Mouse (Mus musculus) olfactory bulb, adult 2 months (tissue): ENCODE measurements at regions not wholly inside any gene's neighbourhood (a gene's known extent, or its start where the extent isn't known, plus 50 kb on each side); places are given as distances from the start of the nearest gene placed in this dataset.
"Not testable (repeated sequence)": the region's sequence is repeated elsewhere in the genome, so short reads cannot be mapped to it uniquely, and the experiment has no call there.

ENCODE experiments used
- H3K27ac ChIP-seq: fragments of 200-500 bp; 2 replicates; pipeline ENCODE4 v1.5.1; 2012; ENCODE audit warnings: low read depth, low read length; ENCODE audit not compliant: insufficient read depth
- H3K4me1 ChIP-seq: fragments of 200-500 bp; 2 replicates; pipeline ENCODE4 v1.6.1; 2012; ENCODE audit warnings: low read length; ENCODE audit not compliant: control insufficient read depth, insufficient read depth
- H3K4me3 ChIP-seq: fragments of 200-500 bp; 2 replicates; pipeline ENCODE4 v1.5.1; 2012; ENCODE audit warnings: mild to moderate bottlenecking, low read depth, low read length, moderate library complexity; ENCODE audit not compliant: insufficient read depth
- CTCF ChIP-seq: fragments of 200-500 bp; IDR thresholded peaks from 2 replicates; pipeline ENCODE4 v1.5.1; 2012; ENCODE audit warnings: low read depth, mild to moderate bottlenecking, low read length, moderate library complexity; ENCODE audit not compliant: insufficient read depth
- POLR2A ChIP-seq: fragments of 200-500 bp; IDR thresholded peaks from 2 replicates; pipeline ENCODE4 v1.6.1; 2012; ENCODE audit warnings: mild to moderate bottlenecking, low read depth, low read length, moderate library complexity; ENCODE audit not compliant: insufficient read depth
- WGBS: fragments of 180-500 bp; shearing (Covaris S2); methylation state at CpG from one replicate; pipeline ENCODE4 v1.1.7; 2018; 5-methylcytosine and 5-hydroxymethylcytosine counted together

- Histone ChIP-seq H3K4me3 (no peak overlapping the region), H3K27ac (no peak overlapping the region), H3K4me1 (no peaks in the 10 kb centered on the region)
- TF ChIP-seq POLR2A (no peak), CTCF (no peak)
- 76% methylated on average over 3 of the region's 3 CpGs for WGBS
Measured at GRCm38 (mm10) chr6:117709212-117709611, 131.8 kb upstream of the Zfp637 start.

GRCm38 (mm10) chr6:117715056-117715777 is 125.8 kb upstream of the Zfp637 start:
- TF ChIP-seq CTCF, result no peak
- WGBS, result 78% methylated on average over 6 of the region's 6 CpGs
- no peak overlapping the region for H3K4me3 ChIP-seq
- peaks cover 3% of the 10 kb centered on the region; the same call in 1 of the 2 replicates for H3K4me1 ChIP-seq
- no peak overlapping the region for H3K27ac ChIP-seq

GRCm38 (mm10) chr6:117716422-117716821 is 124.6 kb upstream of the Zfp637 start:
- 89% methylated on average over 12 of the region's 40 CpGs for WGBS
- H3K4me3 ChIP-seq, H3K4me1 ChIP-seq, H3K27ac ChIP-seq: not testable (repeated sequence)

- H3K27ac ChIP-seq, H3K4me1 ChIP-seq: not testable (repeated sequence)
Measured at GRCm38 (mm10) chr6:117752338-117752737, 88.6 kb upstream of the Zfp637 start.

GRCm38 (mm10) chr6:117755682-117756081 is 85.3 kb upstream of the Zfp637 start:
- WGBS, result 46% methylated on average over 2 of the region's 2 CpGs
- not testable (repeated sequence) for H3K4me1 ChIP-seq

More at GRCm38 (mm10) chr6:117752338-117752737, 88.6 kb upstream of the Zfp637 start:
- H3K4me3 ChIP-seq, result not testable (repeated sequence)

GRCm38 (mm10) chr6:117756176-117756575 is 84.8 kb upstream of the Zfp637 start:
- H3K4me1 ChIP-seq, result peaks cover 3% of the 10 kb centered on the region; the same call in 1 of the 2 replicates
- no peak overlapping the region for H3K27ac ChIP-seq
- TF ChIP-seq CTCF, result no peak
- TF ChIP-seq POLR2A, result no peak
- 40% methylated on average over 9 of the region's 9 CpGs for WGBS
- no peak overlapping the region for H3K4me3 ChIP-seq

More at GRCm38 (mm10) chr6:117755682-117756081, 85.3 kb upstream of the Zfp637 start:
- H3K27ac ChIP-seq, H3K4me3 ChIP-seq: not testable (repeated sequence)

- H3K27ac ChIP-seq, H3K4me3 ChIP-seq, H3K4me1 ChIP-seq: not testable (repeated sequence)
- WGBS, result 12% methylated on average over 6 of the region's 6 CpGs
Measured at GRCm38 (mm10) chr6:117758516-117758915, 82.5 kb upstream of the Zfp637 start.

- Histone ChIP-seq H3K27ac (no peak overlapping the region), H3K4me3 (no peak overlapping the region), H3K4me1 (peaks cover 6% of the 10 kb centered on the region)
- WGBS, result 88% methylated on average over 7 of the region's 7 CpGs
- no peak for TF ChIP-seq POLR2A
- no peak for TF ChIP-seq CTCF
Measured at GRCm38 (mm10) chr6:117771506-117771905, 69.5 kb upstream of the Zfp637 start.

GRCm38 (mm10) chr6:117772396-117772795 is 68.6 kb upstream of the Zfp637 start:
- Histone ChIP-seq H3K27ac (no peak overlapping the region), H3K4me3 (no peak overlapping the region), H3K4me1 (peaks cover 6% of the 10 kb centered on the region)
- no peak for TF ChIP-seq CTCF
- TF ChIP-seq POLR2A, result no peak

GRCm38 (mm10) chr6:117775304-117776050 is 65.5 kb upstream of the Zfp637 start:
- Histone ChIP-seq H3K4me1 (peaks cover 6% of the 10 kb centered on the region), H3K27ac (no peak overlapping the region), H3K4me3 (no peak overlapping the region)
- TF ChIP-seq CTCF, result no peak
- TF ChIP-seq POLR2A, result no peak
- WGBS, result 71% methylated on average over 11 of the region's 11 CpGs
